Mouse (Mus musculus): Measurements from ENCODE around the gene Adra1b. TPM values are rescaled to one million over a fixed set of nuclear protein-coding genes. Genes with fewer than 3 reads are reported as not detected.

The Adra1b gene
- polyA plus RNA-seq, 1 experiment: 5.6 TPM

- Histone ChIP-seq H3K4me3 (ENCODE audit: insufficient read depth, low read depth, low read length) (no peak overlapping the region), H3K27ac (ENCODE audit: insufficient read depth, low read depth, low read length) (no peak overlapping the region), H3K27me3 (replicated peaks; ENCODE audit: control insufficient read depth, insufficient read depth, low read length) (no peaks in the 10 kb centered on the region), H3K4me1 (ENCODE audit: control insufficient read depth, insufficient read depth, low read length) (no peaks in the 10 kb centered on the region), H3K36me3 (ENCODE audit: control insufficient read depth, insufficient read depth, low read length) (no peaks in the 10 kb centered on the region)
- 55% methylated on average over 2 of the region's 2 CpGs for WGBS
- TF ChIP-seq POLR2A (IDR thresholded peaks at IDR 0.05; ENCODE audit: low read depth, low read length) (no peak), CTCF (conservative IDR thresholded peaks at IDR 0.05; ENCODE audit: insufficient read depth, insufficient read length, low read depth, low read length) (no peak)
- peak; percentile 45 for DNase-seq
These were observed 20.7 kb upstream of the Adra1b start for GRCm38 (mm10) chr11:43921701-43922100.

GRCm38 (mm10) chr11:43919492-43920055 is 18.6 kb upstream of the Adra1b start:
- H3K36me3 ChIP-seq (ENCODE audit: control insufficient read depth, insufficient read depth, low read length): no peaks in the 10 kb centered on the region
- H3K27me3 ChIP-seq (replicated peaks; ENCODE audit: control insufficient read depth, insufficient read depth, low read length): no peaks in the 10 kb centered on the region
- no peak for DNase-seq
- no peaks in the 10 kb centered on the region for H3K4me1 ChIP-seq (ENCODE audit: control insufficient read depth, insufficient read depth, low read length)
- no peak overlapping the region for H3K4me3 ChIP-seq (ENCODE audit: insufficient read depth, low read depth, low read length)
- 50% methylated on average over 7 of the region's 7 CpGs for WGBS
- no peak for TF ChIP-seq CTCF (conservative IDR thresholded peaks at IDR 0.05; ENCODE audit: insufficient read depth, insufficient read length, low read depth, low read length)
- no peak for TF ChIP-seq POLR2A (IDR thresholded peaks at IDR 0.05; ENCODE audit: low read depth, low read length)
- H3K27ac ChIP-seq (ENCODE audit: insufficient read depth, low read depth, low read length): no peak overlapping the region

- Histone ChIP-seq H3K27ac (ENCODE audit: insufficient read depth, low read depth, low read length) (no peak overlapping the region), H3K4me3 (ENCODE audit: insufficient read depth, low read depth, low read length) (no peak overlapping the region), H3K36me3 (ENCODE audit: control insufficient read depth, insufficient read depth, low read length) (no peaks in the 10 kb centered on the region), H3K4me1 (ENCODE audit: control insufficient read depth, insufficient read depth, low read length) (no peaks in the 10 kb centered on the region), H3K27me3 (replicated peaks; ENCODE audit: control insufficient read depth, insufficient read depth, low read length) (no peaks in the 10 kb centered on the region)
- TF ChIP-seq POLR2A (IDR thresholded peaks at IDR 0.05; ENCODE audit: low read depth, low read length) (no peak), CTCF (conservative IDR thresholded peaks at IDR 0.05; ENCODE audit: insufficient read depth, insufficient read length, low read depth, low read length) (no peak)
- peak; percentile 56 for DNase-seq
- 25% methylated on average over 12 of the region's 12 CpGs for WGBS
These were observed 13.8 kb upstream of the Adra1b start for GRCm38 (mm10) chr11:43914552-43915447.

GRCm38 (mm10) chr11:43912136-43912888 is 11.3 kb upstream of the Adra1b start:
- no peaks in the 10 kb centered on the region for H3K4me1 ChIP-seq (ENCODE audit: control insufficient read depth, insufficient read depth, low read length)
- no peak for DNase-seq
- WGBS: 87% methylated on average over 16 of the region's 16 CpGs
- no peaks in the 10 kb centered on the region for H3K27me3 ChIP-seq (replicated peaks; ENCODE audit: control insufficient read depth, insufficient read depth, low read length)
- no peak overlapping the region for H3K4me3 ChIP-seq (ENCODE audit: insufficient read depth, low read depth, low read length)
- no peaks in the 10 kb centered on the region for H3K36me3 ChIP-seq (ENCODE audit: control insufficient read depth, insufficient read depth, low read length)
- TF ChIP-seq CTCF (conservative IDR thresholded peaks at IDR 0.05; ENCODE audit: insufficient read depth, insufficient read length, low read depth, low read length) (no peak), POLR2A (IDR thresholded peaks at IDR 0.05; ENCODE audit: low read depth, low read length) (no peak)
- H3K27ac ChIP-seq (ENCODE audit: insufficient read depth, low read depth, low read length): no peak overlapping the region

- no peak overlapping the region for H3K27ac ChIP-seq (ENCODE audit: insufficient read depth, low read depth, low read length)
- H3K27me3 ChIP-seq (replicated peaks; ENCODE audit: control insufficient read depth, insufficient read depth, low read length): no peaks in the 10 kb centered on the region
- no peaks in the 10 kb centered on the region for H3K36me3 ChIP-seq (ENCODE audit: control insufficient read depth, insufficient read depth, low read length)
- DNase-seq: no peak
- TF ChIP-seq CTCF (conservative IDR thresholded peaks at IDR 0.05; ENCODE audit: insufficient read depth, insufficient read length, low read depth, low read length) (no peak), POLR2A (IDR thresholded peaks at IDR 0.05; ENCODE audit: low read depth, low read length) (no peak)
- 82% methylated on average over 6 of the region's 6 CpGs for WGBS
- no peak overlapping the region for H3K4me3 ChIP-seq (ENCODE audit: insufficient read depth, low read depth, low read length)
- no peaks in the 10 kb centered on the region for H3K4me1 ChIP-seq (ENCODE audit: control insufficient read depth, insufficient read depth, low read length)
These were observed 10.6 kb upstream of the Adra1b start for GRCm38 (mm10) chr11:43911646-43912045.

- DNase-seq: no peak
- Histone ChIP-seq H3K27ac (ENCODE audit: insufficient read depth, low read depth, low read length) (no peak overlapping the region), H3K4me3 (ENCODE audit: insufficient read depth, low read depth, low read length) (no peak overlapping the region), H3K36me3 (ENCODE audit: control insufficient read depth, insufficient read depth, low read length) (no peaks in the 10 kb centered on the region), H3K4me1 (ENCODE audit: control insufficient read depth, insufficient read depth, low read length) (no peaks in the 10 kb centered on the region), H3K27me3 (replicated peaks; ENCODE audit: control insufficient read depth, insufficient read depth, low read length) (no peaks in the 10 kb centered on the region)
- 85% methylated on average over 10 of the region's 10 CpGs for WGBS
- TF ChIP-seq POLR2A (IDR thresholded peaks at IDR 0.05; ENCODE audit: low read depth, low read length) (no peak), CTCF (conservative IDR thresholded peaks at IDR 0.05; ENCODE audit: insufficient read depth, insufficient read length, low read depth, low read length) (no peak)
These were observed 2.3 kb upstream of the Adra1b start for GRCm38 (mm10) chr11:43903351-43903750.

- Histone ChIP-seq H3K27ac (ENCODE audit: insufficient read depth, low read depth, low read length) (no peak overlapping the region), H3K36me3 (ENCODE audit: control insufficient read depth, insufficient read depth, low read length) (no peaks in the 10 kb centered on the region), H3K27me3 (replicated peaks; ENCODE audit: control insufficient read depth, insufficient read depth, low read length) (no peaks in the 10 kb centered on the region), H3K4me1 (ENCODE audit: control insufficient read depth, insufficient read depth, low read length) (no peaks in the 10 kb centered on the region), H3K4me3 (ENCODE audit: insufficient read depth, low read depth, low read length) (no peak overlapping the region)
- DNase-seq: no peak
- TF ChIP-seq CTCF (conservative IDR thresholded peaks at IDR 0.05; ENCODE audit: insufficient read depth, insufficient read length, low read depth, low read length) (no peak), POLR2A (IDR thresholded peaks at IDR 0.05; ENCODE audit: low read depth, low read length) (no peak)
- WGBS: 89% methylated on average over 2 of the region's 2 CpGs
These were observed 1.3 kb downstream of the Adra1b start for GRCm38 (mm10) chr11:43899696-43900095.
